Mouse (Mus musculus) stomach, postnatal 0 days (tissue): ENCODE data around the gene Gm3512. TPM values are rescaled to one million over a fixed set of nuclear protein-coding genes. Genes with fewer than 3 reads are reported as not detected.
A peak's percentile ranks its signal among the peaks of the same experiment; 100 is the strongest.
"Not testable (repeated sequence)": the region's sequence is repeated elsewhere in the genome, so short reads cannot be mapped to it uniquely, and the experiment has no call there.

Experiments
- ATAC-seq: fragments of 200-750 bp; cut with Nextera tagmentation; 2 replicates; pipeline ENCODE4 v1.8.0; 2017; ENCODE audit not compliant: low FRiP score, low TSS enrichment
- DNase-seq: peaks from one replicate; pipeline ENCODE4 v3.0.0-alpha.2; 2016; ENCODE audit warnings: low spot score
- H3K27ac ChIP-seq: fragments of 300-500 bp; sonication (generic); replicated peaks from 2 replicates; pipeline ENCODE4 v1.5.1; 2014; ENCODE audit warnings: mild to moderate bottlenecking, control low read depth
- H3K27me3 ChIP-seq: fragments of 300-500 bp; sonication (generic); 2 replicates; pipeline ENCODE4 v1.6.1; 2014; ENCODE audit warnings: low read length; ENCODE audit not compliant: control insufficient read depth, insufficient read depth
- H3K36me3 ChIP-seq: fragments of 300-500 bp; sonication (generic); 2 replicates; pipeline ENCODE4 v1.6.1; 2014; ENCODE audit warnings: low read length, mixed read lengths; ENCODE audit not compliant: control insufficient read depth, insufficient read depth
- H3K4me1 ChIP-seq: fragments of 300-500 bp; sonication (generic); replicated peaks from 2 replicates; pipeline ENCODE4 v1.6.1; 2014; ENCODE audit warnings: antibody characterized with exemption; ENCODE audit not compliant: control insufficient read depth, insufficient read depth
- H3K4me2 ChIP-seq: fragments of 300-500 bp; sonication (generic); replicated peaks from 2 replicates; pipeline ENCODE4 v1.6.1; 2014; ENCODE audit warnings: low read depth, mild to moderate bottlenecking, control low read depth, moderate library complexity
- H3K4me3 ChIP-seq: fragments of 300-500 bp; sonication (generic); 2 replicates; pipeline ENCODE4 v1.5.1; 2014; ENCODE audit warnings: low read depth, low read length, control low read depth
- H3K9ac ChIP-seq: fragments of 300-500 bp; sonication (generic); 2 replicates; pipeline ENCODE4 v1.6.1; 2014; ENCODE audit warnings: mild to moderate bottlenecking, low read length, control low read depth, mixed read lengths
- H3K9me3 ChIP-seq: fragments of 300-500 bp; sonication (generic); 2 replicates; pipeline ENCODE4 v1.6.1; 2016; ENCODE audit warnings: low read length; ENCODE audit not compliant: control insufficient read depth
- WGBS: fragments of 180-500 bp; shearing (Covaris S2); extraction: QIAGEN DNeasy Blood & Tissue Kit; methylation state at CpG from one replicate; pipeline ENCODE4 v1.1.7; 2014; 5-methylcytosine and 5-hydroxymethylcytosine counted together
- polyA plus RNA-seq: library from polyadenylated mRNA; unstranded; fragments of >200 nt; fragmentation: Nextera tagmentation; extraction: Ambion mirVana; gene quantifications from 2 replicates; pipeline ENCODE4 v1.2.1, GENCODE M21; 2015

Gm3512 gene
- 2.2 and 2.9 TPM in 2 replicates for polyA plus RNA-seq

DNA sequence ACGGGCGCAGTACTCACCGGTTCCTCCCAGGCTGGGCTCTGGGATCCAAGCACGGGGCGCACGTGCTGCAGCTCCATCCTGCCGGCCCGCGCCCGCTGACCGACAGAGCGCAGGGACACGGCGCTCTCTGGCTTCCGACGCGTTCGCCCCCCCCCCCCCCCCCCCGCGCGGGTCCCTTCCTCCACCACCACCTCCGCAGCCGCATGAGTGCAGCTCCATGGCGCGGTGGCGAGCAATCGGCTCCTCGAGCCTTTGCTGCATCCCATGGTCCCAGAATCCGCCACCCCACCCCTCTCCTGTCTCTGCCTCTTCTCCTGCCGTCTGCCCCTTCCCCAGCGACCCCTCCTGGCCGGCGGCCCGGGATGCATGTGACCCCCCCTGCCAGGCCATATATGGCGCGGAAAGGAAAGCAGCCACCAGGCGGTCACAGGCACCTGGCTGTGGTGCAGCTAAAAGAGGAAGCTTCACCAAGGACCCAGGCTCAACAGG, at the start of gene Gm3512:
Gene Gm3512, minus strand, starts transcription at position 51 of the 489 bp plus-strand sequence.
- H3K4me2 ChIP-seq, H3K4me1 ChIP-seq, H3K9ac ChIP-seq, H3K9me3 ChIP-seq, DNase-seq, H3K4me3 ChIP-seq, H3K27ac ChIP-seq, H3K36me3 ChIP-seq, ATAC-seq, H3K27me3 ChIP-seq: not testable (repeated sequence)
- WGBS: no CpG with 5 or more reads among the region's 37 CpGs

DNA sequence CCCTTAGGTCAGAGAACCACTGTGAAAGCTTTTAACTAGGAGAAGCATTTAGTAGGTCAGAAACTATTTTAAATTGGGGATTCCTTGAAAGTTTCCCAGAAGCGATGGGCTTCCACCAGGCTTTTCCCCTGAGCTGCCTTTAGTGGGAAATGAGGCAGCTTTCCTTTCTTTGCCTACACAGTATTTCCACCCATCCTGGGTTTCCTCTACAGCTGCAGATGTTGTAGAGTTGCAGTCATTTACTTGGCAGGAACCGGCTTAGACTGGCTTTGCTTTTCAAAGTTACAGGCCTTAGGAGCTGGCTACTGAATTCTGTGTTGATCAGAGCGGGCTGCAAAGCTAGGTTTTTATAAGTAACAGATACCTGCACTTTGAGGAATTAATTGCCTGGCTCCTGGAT, 25.7 kb upstream of the Gm3512 start:
- 87% methylated on average over 2 of the region's 3 CpGs for WGBS
- H3K4me2 ChIP-seq, DNase-seq, H3K9me3 ChIP-seq, H3K36me3 ChIP-seq, H3K27ac ChIP-seq, H3K9ac ChIP-seq, H3K4me3 ChIP-seq, H3K27me3 ChIP-seq, H3K4me1 ChIP-seq, ATAC-seq: not testable (repeated sequence)

DNA sequence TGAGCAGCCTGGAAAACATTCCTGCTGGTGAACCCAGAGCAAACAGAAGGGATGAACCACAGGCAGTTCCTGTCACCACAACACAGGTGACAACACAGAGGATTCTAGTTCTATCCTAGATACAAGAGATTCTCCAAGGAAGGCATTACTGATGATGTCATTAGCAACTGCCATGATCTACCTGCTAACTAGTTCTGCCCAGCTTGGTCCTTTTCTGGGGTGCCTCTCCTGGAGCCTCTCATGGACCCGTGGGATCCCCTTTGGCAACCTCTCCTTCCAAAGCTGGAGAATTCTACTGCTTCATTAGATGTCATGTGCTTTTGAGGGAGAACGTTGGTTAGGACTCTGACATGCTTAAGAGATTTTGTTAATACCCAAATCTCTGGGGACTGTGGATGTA, 20.1 kb upstream of the Gm3512 start, which contains the start of gene Gm16434:
Gene Gm16434, minus strand, starts transcription at position 101 of the 400 bp plus-strand sequence.
- H3K4me2 ChIP-seq, H3K4me1 ChIP-seq, H3K36me3 ChIP-seq, DNase-seq, H3K9me3 ChIP-seq, H3K9ac ChIP-seq, H3K4me3 ChIP-seq, H3K27me3 ChIP-seq, ATAC-seq, H3K27ac ChIP-seq: not testable (repeated sequence)
- no CpG with 5 or more reads among the region's 2 CpGs for WGBS

DNA sequence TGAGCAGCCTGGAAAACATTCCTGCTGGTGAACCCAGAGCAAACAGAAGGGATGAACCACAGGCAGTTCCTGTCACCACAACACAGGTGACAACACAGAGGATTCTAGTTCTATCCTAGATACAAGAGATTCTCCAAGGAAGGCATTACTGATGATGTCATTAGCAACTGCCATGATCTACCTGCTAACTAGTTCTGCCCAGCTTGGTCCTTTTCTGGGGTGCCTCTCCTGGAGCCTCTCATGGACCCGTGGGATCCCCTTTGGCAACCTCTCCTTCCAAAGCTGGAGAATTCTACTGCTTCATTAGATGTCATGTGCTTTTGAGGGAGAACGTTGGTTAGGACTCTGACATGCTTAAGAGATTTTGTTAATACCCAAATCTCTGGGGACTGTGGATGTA, 49.0 kb downstream of the Gm3512 start, which contains the start of gene Gm6676:
Gene Gm6676, minus strand, starts transcription at position 101 of the 400 bp plus-strand sequence.
- no CpG with 5 or more reads among the region's 2 CpGs for WGBS
- not testable (repeated sequence) for DNase-seq, H3K27ac ChIP-seq, H3K27me3 ChIP-seq, H3K4me2 ChIP-seq, H3K4me1 ChIP-seq, H3K9me3 ChIP-seq, ATAC-seq, H3K36me3 ChIP-seq, H3K4me3 ChIP-seq, H3K9ac ChIP-seq

DNA sequence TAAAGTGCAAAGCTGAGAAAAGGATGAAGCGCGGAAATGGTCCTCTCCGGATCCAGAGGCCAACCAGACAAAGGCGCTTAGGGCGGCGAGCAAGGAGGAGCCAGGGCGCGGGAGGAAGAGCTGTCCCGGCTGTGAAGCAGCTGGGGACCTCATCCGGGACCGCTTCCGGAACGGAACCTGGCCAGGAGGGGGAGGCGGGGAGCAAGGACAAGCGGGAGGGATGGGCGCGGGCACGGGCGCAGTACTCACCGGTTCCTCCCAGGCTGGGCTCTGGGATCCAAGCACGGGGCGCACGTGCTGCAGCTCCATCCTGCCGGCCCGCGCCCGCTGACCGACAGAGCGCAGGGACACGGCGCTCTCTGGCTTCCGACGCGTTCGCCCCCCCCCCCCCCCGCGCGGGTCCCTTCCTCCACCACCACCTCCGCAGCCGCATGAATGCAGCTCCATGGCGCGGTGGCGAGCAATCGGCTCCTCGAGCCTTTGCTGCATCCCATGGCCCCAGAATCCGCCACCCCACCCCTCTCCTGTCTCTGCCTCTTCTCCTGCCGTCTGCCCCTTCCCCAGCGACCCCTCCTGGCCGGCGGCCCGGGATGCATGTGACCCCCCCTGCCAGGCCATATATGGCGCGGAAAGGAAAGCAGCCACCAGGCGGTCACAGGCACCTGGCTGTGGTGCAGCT, 69.1 kb downstream of the Gm3512 start:
- not testable (repeated sequence) for H3K27me3 ChIP-seq, H3K36me3 ChIP-seq, ATAC-seq, H3K9me3 ChIP-seq, H3K4me1 ChIP-seq, H3K9ac ChIP-seq
- peak overlapping the region; percentile 54 for H3K4me2 ChIP-seq
- 0 out of 2 replicates have a peak overlapping the region, but pooled peaks have one; percentile 35 for H3K27ac ChIP-seq
- DNase-seq: peak; percentile 15
- 2% methylated on average over 7 of the region's 54 CpGs for WGBS
- peak overlapping the region; percentile 29 for H3K4me3 ChIP-seq

Other genes with a start within 250 kb of the Gm3512 start
- not detected in 2 replicates for gene Gm6356, start 200.7 kb downstream of the Gm3512 start, polyA plus RNA-seq
- gene Gm10406, start 147.1 kb downstream of the Gm3512 start, polyA plus RNA-seq: 0.27 and 0.44 TPM in 2 replicates
- gene Gm3685, start 129.6 kb downstream of the Gm3512 start, polyA plus RNA-seq: not detected in 2 replicates
- 0.38 and 0.46 TPM in 2 replicates for gene Gm3696, start 73.9 kb downstream of the Gm3512 start, polyA plus RNA-seq
- gene Gm6676, start 49.1 kb downstream of the Gm3512 start, polyA plus RNA-seq: not detected in 2 replicates
- gene Gm16434, start 20.0 kb upstream of the Gm3512 start, polyA plus RNA-seq: not detected in 2 replicates
- gene Gm3727, start 90.2 kb upstream of the Gm3512 start, polyA plus RNA-seq: not detected in 2 replicates
- gene Gm3739, start 140.5 kb upstream of the Gm3512 start, polyA plus RNA-seq: 0.22 and 0.33 TPM in 2 replicates
- not detected in 2 replicates for gene Gm5797, start 157.9 kb upstream of the Gm3512 start, polyA plus RNA-seq
- gene Gm8374, start 190.6 kb upstream of the Gm3512 start, polyA plus RNA-seq: not detected in 2 replicates